Mouse (Mus musculus) C3H10T1/2 (cell line): Measurements from ENCODE around the gene Zfp947. TPM values are rescaled to one million over a fixed set of nuclear protein-coding genes. Genes with fewer than 3 reads are reported as not detected.

Source experiments
- polyA plus RNA-seq, 2 experiments: library from polyadenylated mRNA; unstranded; fragments of >200 nt; fragmentation: generic; extraction: Trizol; gene quantifications; one replicate each; pipeline ENCODE4 v1.2.1; 2012; ENCODE audit warnings: missing spikeins in 2 of 2

Zfp947 gene
- under 1 TPM; 0.02 to 0.28 TPM for polyA plus RNA-seq

DNA sequence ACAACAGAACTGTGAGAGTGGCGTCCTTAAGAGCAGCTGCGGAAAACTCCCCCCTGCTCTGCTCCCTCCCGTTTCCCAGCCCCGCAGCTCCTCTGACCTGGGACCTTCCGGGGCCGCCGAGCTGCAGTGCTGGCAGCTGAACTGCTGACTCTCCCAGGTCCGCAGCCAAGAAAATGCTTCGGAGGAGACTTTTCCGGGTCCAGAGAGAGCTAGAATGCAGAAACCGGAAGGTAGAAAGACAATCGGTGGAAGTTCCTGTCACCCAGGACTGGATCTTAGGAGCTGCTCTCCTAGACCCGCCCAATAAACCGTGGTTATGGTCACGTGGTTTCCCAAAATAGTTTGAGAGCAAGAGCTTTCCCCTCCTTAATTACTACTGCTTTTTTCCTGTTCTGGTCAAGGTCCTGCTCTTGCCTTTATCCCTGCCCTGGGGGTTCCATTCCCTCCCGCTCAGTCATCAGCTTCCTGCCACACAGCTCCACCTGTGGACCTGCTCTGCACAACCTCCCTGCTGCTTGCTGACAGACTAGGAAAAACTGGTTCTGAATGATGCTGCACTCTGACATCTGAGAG is at the start of gene Zfp947:
Gene Zfp947 (minus strand): TSS at position 469 of the 573 bp plus-strand sequence.

Other genes starting within 250 kb of the Zfp947 start
- under 1 TPM; 0.06 to 0.98 TPM for gene Zfp942, start 203.7 kb downstream of the Zfp947 start, polyA plus RNA-seq
- 1 to 10 TPM in 1 of 2 experiments, under 1 TPM in 1; 0.20 to 1.6 TPM for gene Zfp943, start 203.6 kb downstream of the Zfp947 start, polyA plus RNA-seq
- gene Zfp994, start 59.4 kb upstream of the Zfp947 start, polyA plus RNA-seq: under 1 TPM; 0.05 to 0.58 TPM
- 1 to 10 TPM in 1 of 2 experiments, under 1 TPM in 1; 0.09 to 1.5 TPM for gene CT030661.1, start 148.6 kb upstream of the Zfp947 start, polyA plus RNA-seq
- gene Zfp944, start 195.2 kb upstream of the Zfp947 start, polyA plus RNA-seq: 1 to 10 TPM in 1 of 2 experiments, under 1 TPM in 1; 0.28 to 1.7 TPM
- under 1 TPM; 0.05 to 0.50 TPM for gene Zfp758, start 195.3 kb upstream of the Zfp947 start, polyA plus RNA-seq